Mouse (Mus musculus) cortical plate, adult 2 months (tissue): ENCODE results near the gene Frmd4a. TPM values are rescaled to one million over a fixed set of nuclear protein-coding genes. Genes with fewer than 3 reads are reported as not detected.

Experiments
- H3K27ac ChIP-seq: fragments of 200-500 bp; 2 replicates; pipeline ENCODE4 v1.5.1; 2012; ENCODE audit warnings: low read length, control low read depth, inconsistent platforms; ENCODE audit not compliant: insufficient read depth
- H3K4me1 ChIP-seq: fragments of 200-500 bp; 2 replicates; pipeline ENCODE4 v1.6.1; 2011; ENCODE audit warnings: low read length; ENCODE audit not compliant: control insufficient read depth, insufficient read depth
- H3K4me3 ChIP-seq: fragments of 200-500 bp; 2 replicates; pipeline ENCODE4 v1.5.1; 2011; ENCODE audit warnings: mild to moderate bottlenecking, low read length, control low read depth; ENCODE audit not compliant: insufficient read depth
- CTCF ChIP-seq: fragments of 200-500 bp; IDR thresholded peaks from 2 replicates; pipeline ENCODE4 v1.5.1; 2011; ENCODE audit warnings: mild to moderate bottlenecking, control low read depth, low read length; ENCODE audit not compliant: insufficient read depth; ENCODE audit errors: extremely low read depth
- POLR2A ChIP-seq: fragments of 200-500 bp; IDR thresholded peaks from 2 replicates; pipeline ENCODE4 v1.6.1; 2011; ENCODE audit warnings: mild to moderate bottlenecking, low read length, control low read depth; ENCODE audit not compliant: insufficient read depth; ENCODE audit errors: extremely low read depth
- polyA plus RNA-seq: library from polyadenylated mRNA; depleted of rRNA; stranded (reverse); fragments of >200 nt; gene quantifications from 2 replicates; pipeline ENCODE4 v1.2.3, GENCODE M21; 2012

The Frmd4a gene
- polyA plus RNA-seq, 1 experiment = 33.9 TPM

GRCm38 (mm10) chr2:4501257-4502027 is 483.9 kb downstream of the Frmd4a start:
- TF ChIP-seq POLR2A = no peak
- no peak for TF ChIP-seq CTCF
- Histone ChIP-seq H3K4me1 (peaks cover 14% of the 10 kb centered on the region), H3K27ac (no peak overlapping the region), H3K4me3 (no peak overlapping the region)

DNA sequence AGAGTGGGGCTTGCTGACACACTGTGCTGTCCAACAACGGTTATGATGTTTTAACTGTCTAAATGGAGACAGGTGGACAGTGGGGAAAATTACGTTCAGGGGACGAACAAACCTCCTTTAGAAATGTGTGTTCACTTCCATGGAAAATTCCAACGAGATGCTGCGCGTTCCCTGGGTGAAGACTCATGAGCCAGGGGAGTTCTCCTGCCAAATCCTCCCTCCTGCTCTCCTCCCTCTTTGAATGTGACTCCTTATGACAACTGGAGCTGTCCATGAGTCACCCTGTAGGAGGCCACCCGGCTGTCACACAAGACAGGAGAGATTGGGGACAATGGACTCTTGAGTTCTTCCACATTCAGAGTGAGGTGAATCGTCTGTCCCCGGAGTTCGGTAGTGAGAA is 486.9 kb downstream of the Frmd4a start:
- H3K27ac ChIP-seq = no peak overlapping the region

DNA sequence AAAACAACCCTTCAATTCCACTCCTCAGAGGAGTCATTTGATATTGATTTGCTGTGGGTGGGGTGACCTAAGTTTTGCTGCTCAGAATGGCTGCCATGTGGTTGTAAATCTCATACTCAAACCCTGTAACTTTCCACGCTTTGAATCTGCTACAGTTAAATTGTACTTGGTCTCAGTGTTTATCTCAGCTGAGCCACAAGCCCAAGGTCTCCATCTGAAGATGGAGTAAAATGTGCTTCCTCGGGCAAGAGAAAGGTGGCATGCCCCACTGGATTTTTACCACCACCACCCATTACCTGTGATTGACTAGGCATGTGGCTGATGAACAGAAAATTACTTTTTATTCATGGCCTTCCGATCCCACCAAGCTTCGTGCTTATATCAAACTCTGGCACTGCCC is 488.2 kb downstream of the Frmd4a start:
- Histone ChIP-seq H3K4me3 (no peak overlapping the region), H3K27ac (no peak overlapping the region), H3K4me1 (peaks cover 14% of the 10 kb centered on the region)
- TF ChIP-seq CTCF (no peak), POLR2A (no peak)

More for the DNA sequence above, 486.9 kb downstream of the Frmd4a start:
- no peak for TF ChIP-seq CTCF
- no peak for TF ChIP-seq POLR2A
- Histone ChIP-seq H3K4me3 (no peak overlapping the region), H3K4me1 (peaks cover 14% of the 10 kb centered on the region)

DNA sequence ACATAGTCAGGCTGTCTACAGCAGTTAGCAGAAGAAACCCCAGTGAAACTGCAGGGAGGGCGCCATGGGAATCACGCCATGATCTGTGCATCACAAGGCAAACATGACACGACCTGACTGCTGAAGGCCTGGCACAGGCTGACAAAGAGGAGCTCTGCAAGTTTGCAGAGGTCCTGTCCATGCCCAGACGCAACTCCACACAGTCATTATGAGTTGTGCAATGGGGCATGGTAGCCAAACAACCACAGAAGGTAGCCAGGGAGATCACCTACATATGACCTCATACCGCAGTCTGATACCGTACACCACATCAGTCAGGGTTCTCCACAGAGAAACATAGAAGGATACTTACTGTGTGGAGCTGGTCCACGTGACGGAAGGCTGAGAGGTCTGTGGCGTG is 489.1 kb downstream of the Frmd4a start:
- H3K4me1 ChIP-seq = peaks cover 8% of the 10 kb centered on the region
- no peak overlapping the region for H3K4me3 ChIP-seq
- H3K27ac ChIP-seq = no peak overlapping the region
- TF ChIP-seq CTCF = no peak
- no peak for TF ChIP-seq POLR2A

DNA sequence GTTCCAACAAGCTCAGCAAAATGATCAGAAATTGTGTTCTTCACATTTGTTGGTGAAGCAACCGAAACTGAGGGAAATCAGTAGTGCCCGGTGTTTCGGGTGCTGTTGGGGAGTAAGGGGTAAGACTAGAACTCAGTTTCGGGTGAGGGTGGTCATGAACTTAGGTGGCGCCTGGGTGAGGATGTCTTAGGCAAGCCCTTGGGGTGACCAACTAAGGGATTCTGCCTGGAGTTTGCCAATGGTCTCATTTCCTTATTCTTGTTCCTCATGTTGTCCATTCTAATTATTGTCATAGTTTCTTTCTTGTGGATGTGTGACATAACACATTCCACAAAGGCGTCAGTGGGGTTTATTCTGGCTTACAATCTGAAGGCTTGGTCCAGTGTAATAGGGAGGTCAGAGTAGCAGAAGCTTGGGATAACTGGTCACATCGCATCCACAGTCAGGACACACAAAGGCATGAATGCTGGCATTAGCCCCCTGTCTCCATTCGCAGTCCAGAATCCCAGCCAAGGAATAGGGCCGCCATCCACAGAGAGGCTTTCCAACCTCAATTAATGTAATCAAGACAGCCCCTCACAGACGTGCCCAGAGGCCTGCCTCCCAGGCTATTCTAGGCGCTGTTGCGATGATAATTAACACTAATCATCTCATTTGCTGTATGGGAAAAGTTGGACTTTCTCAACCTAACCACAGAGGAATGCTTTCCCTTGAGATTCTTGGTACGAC is 490.5 kb downstream of the Frmd4a start:
- Histone ChIP-seq H3K27ac (no peak overlapping the region), H3K4me3 (no peak overlapping the region), H3K4me1 (peaks cover 6% of the 10 kb centered on the region)
- TF ChIP-seq POLR2A (no peak), CTCF (no peak)

- no peak overlapping the region for H3K27ac ChIP-seq
- TF ChIP-seq POLR2A = no peak
- no peak for TF ChIP-seq CTCF
- peaks cover 3% of the 10 kb centered on the region; the same call in 1 of the 2 replicates for H3K4me1 ChIP-seq
- H3K4me3 ChIP-seq = no peak overlapping the region
Measured at GRCm38 (mm10) chr2:4508959-4509615, 491.6 kb downstream of the Frmd4a start.

- TF ChIP-seq CTCF (no peak), POLR2A (no peak)
- Histone ChIP-seq H3K4me1 (peaks cover 2% of the 10 kb centered on the region; the same call in 1 of the 2 replicates), H3K27ac (no peak overlapping the region), H3K4me3 (no peak overlapping the region)
Measured at GRCm38 (mm10) chr2:4509739-4510138, 492.2 kb downstream of the Frmd4a start.

GRCm38 (mm10) chr2:4510208-4511079 is 492.9 kb downstream of the Frmd4a start:
- H3K4me3 ChIP-seq = no peak overlapping the region
- H3K4me1 ChIP-seq = peaks cover 2% of the 10 kb centered on the region; the same call in 1 of the 2 replicates
- TF ChIP-seq CTCF (no peak), POLR2A (no peak)
- H3K27ac ChIP-seq = no peak overlapping the region

- no peak for TF ChIP-seq CTCF
- TF ChIP-seq POLR2A = no peak
- Histone ChIP-seq H3K27ac (no peak overlapping the region), H3K4me1 (peaks cover 2% of the 10 kb centered on the region; the same call in 1 of the 2 replicates), H3K4me3 (no peak overlapping the region)
Measured at GRCm38 (mm10) chr2:4511080-4511386, 493.5 kb downstream of the Frmd4a start.
